10 mouse cellular contexts compared by ENCODE assay signal in the genomic region with DNA sequence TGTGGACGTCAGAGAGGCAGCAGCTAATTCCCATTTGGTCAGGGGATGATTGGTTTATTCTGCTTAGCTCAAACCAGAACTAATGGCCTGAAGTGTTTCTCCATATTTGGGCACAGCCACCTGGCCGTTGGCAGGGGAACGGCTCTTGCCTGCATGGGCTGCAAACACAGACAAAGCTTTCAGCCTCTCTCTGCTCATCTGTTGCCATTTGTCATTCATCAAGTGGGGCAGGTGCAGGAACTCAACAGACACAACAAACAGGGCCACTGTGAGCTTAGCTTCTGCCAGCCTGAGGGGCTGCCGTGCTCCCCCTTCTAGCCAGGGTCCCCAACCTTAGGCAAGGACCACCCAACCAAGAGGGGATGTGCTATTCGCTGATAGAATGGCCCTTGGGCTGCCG. TPM values are rescaled to one million over a fixed set of nuclear protein-coding genes. Genes with fewer than 3 reads are reported as not detected.
DNase-seq lines count a peak whose midpoint lies in the region; ATAC-seq and TF ChIP-seq lines count a peak whose summit lies in the region.
"Had no signal": no experiment of that assay in that cellular context is flagged by ENCODE, and none has a peak within 500 bp of the region (broad histone marks: within the 10 kb centered on the region; RNA-seq: fewer than 3 reads in every experiment).

No protein-coding gene starts in this region.

- H3K79me2 ChIP-seq in C2C12 (ENCODE audit: control insufficient read depth, insufficient read depth), result no peaks in the 10 kb centered on the region

- H3K4me1 ChIP-seq in embryonic facial prominence, embryonic 15.5 days, result peaks cover 14% of the 10 kb centered on the region
- H3K4me1 ChIP-seq in limb, embryonic 15.5 days, result peaks cover 13% of the 10 kb centered on the region; the same call in 1 of the 2 replicates

- peak; percentile 44 for DNase-seq in adrenal gland, postnatal 14 days
- no peak for DNase-seq in adrenal gland, postnatal 4 days (ENCODE audit: low spot score in 2 of 2)
- DNase-seq in heart, postnatal 4 days, result no peak

- WGBS in embryonic facial prominence, embryonic 15.5 days, result 31% methylated on average over 6 of the region's 6 CpGs
- 39% methylated on average over 6 of the region's 6 CpGs for WGBS in limb, embryonic 15.5 days

- H3K9me3 ChIP-seq in embryonic facial prominence, embryonic 15.5 days (replicated peaks), result no peaks in the 10 kb centered on the region
- H3K9me3 ChIP-seq in limb, embryonic 15.5 days, result no peaks in the 10 kb centered on the region

- H3K27me3 ChIP-seq in C2C12 (ENCODE audit: control insufficient read depth, insufficient read depth, insufficient read length), result no peaks in the 10 kb centered on the region
- H3K27me3 ChIP-seq in embryonic facial prominence, embryonic 15.5 days, result no peaks in the 10 kb centered on the region
- H3K27me3 ChIP-seq in limb, embryonic 15.5 days, result no peaks in the 10 kb centered on the region

- no peak overlapping the region for H3K9ac ChIP-seq in embryonic facial prominence, embryonic 15.5 days
- H3K9ac ChIP-seq in limb, embryonic 15.5 days, result no peak overlapping the region

- H3K79me3 ChIP-seq in C2C12 (ENCODE audit: low read depth), result no peaks in the 10 kb centered on the region

- no peak for TF ChIP-seq CTCF in C2C12 (IDR thresholded peaks at IDR 0.05; ENCODE audit: control insufficient read depth, insufficient read depth, insufficient read length)

- no peak overlapping the region for H3K4me2 ChIP-seq in embryonic facial prominence, embryonic 15.5 days (replicated peaks)
- H3K4me2 ChIP-seq in limb, embryonic 15.5 days, result no peak overlapping the region

- no peaks in the 10 kb centered on the region for H3K36me3 ChIP-seq in C2C12 (ENCODE audit: control insufficient read depth, insufficient read depth)
- H3K36me3 ChIP-seq in embryonic facial prominence, embryonic 15.5 days, result no peaks in the 10 kb centered on the region
- H3K36me3 ChIP-seq in limb, embryonic 15.5 days, result no peaks in the 10 kb centered on the region

- no peak overlapping the region for H3ac ChIP-seq in C2C12 (ENCODE audit: control insufficient read depth, insufficient read length, low read depth)

- H3K4me3 ChIP-seq in C2C12 (ENCODE audit: insufficient read depth, poor library complexity, severe bottlenecking), result no peak overlapping the region
- no peak overlapping the region for H3K4me3 ChIP-seq in embryonic facial prominence, embryonic 15.5 days (replicated peaks)
- no peak overlapping the region for H3K4me3 ChIP-seq in limb, embryonic 15.5 days

- peak; percentile 74; the same call in 1 of the 2 replicates for ATAC-seq in embryonic facial prominence, embryonic 15.5 days (ENCODE audit: insufficient number of reproducible peaks, low FRiP score, low TSS enrichment, low read depth)
- peak; percentile 45; the same call in 1 of the 2 replicates for ATAC-seq in limb, embryonic 15.5 days (ENCODE audit: insufficient number of reproducible peaks, low FRiP score, low TSS enrichment, low read depth)
- ATAC-seq in CD4-positive, CD25-positive, alpha-beta regulatory T cell, adult 4 months, result no peak
- no peak for ATAC-seq in inflammation-experienced regulatory T-cells, adult 6 months

- peak overlapping the region; percentile 48 for H3K27ac ChIP-seq in embryonic facial prominence, embryonic 15.5 days (replicated peaks)
- peak overlapping the region; percentile 47; the same call in 1 of the 2 replicates for H3K27ac ChIP-seq in limb, embryonic 15.5 days

TF ChIP-seq in C2C12, 6 proteins besides CTCF, POLR2A, EP300 and RAD21:
- TF ChIP-seq CEBPB (IDR thresholded peaks at IDR 0.05; ENCODE audit: low read depth) (no peak), MYOD1 (IDR thresholded peaks at IDR 0.05; ENCODE audit: control insufficient read depth, insufficient read length, low read depth) (peak; percentile 55)

RNA-seq across cellular contexts. Expression of gene Cpa1, which starts 10.9 kb away (rescaled TPM):
- 0.30 TPM in 1 of 2 replicates, not detected in the other for total RNA-seq in adrenal gland, postnatal 14 days (2021)
- total RNA-seq in adrenal gland, postnatal 4 days (2021), result 100 to 1,000 TPM in 1 of 2 experiments, under 1 TPM in 1; 0.96 to 609 TPM
- not detected for polyA plus RNA-seq in C2C12 (2012; fragmentation: generic; extraction: Trizol)
- 0.98 and 1.2 TPM in 2 replicates for polyA plus RNA-seq in embryonic facial prominence, embryonic 15.5 days (2015; fragmentation: Nextera tagmentation; extraction: Ambion mirVana)
- 1.7 and 1.9 TPM in 2 replicates for polyA plus RNA-seq in limb, embryonic 15.5 days (2015; fragmentation: Nextera tagmentation; extraction: Ambion mirVana)
- not detected for polyA plus RNA-seq in CD4-positive, CD25-positive, alpha-beta regulatory T cell, adult 4 months (2017; shearing (Covaris generic))
- not detected for polyA plus RNA-seq in inflammation-experienced regulatory T-cells, adult 6 months (2017; shearing (Covaris generic))
- total RNA-seq in heart, postnatal 4 days (2021), result 1 to 10 TPM; 3.4 to 3.7 TPM
- polyA plus RNA-seq: frontal cortex, adult 2 months had no signal

RNA-seq across cellular contexts. Expression of gene Cpa5, which starts 17.3 kb away (rescaled TPM):
- total RNA-seq in adrenal gland, postnatal 14 days (2021), result not detected in 2 replicates
- total RNA-seq in adrenal gland, postnatal 4 days (2021), result not detected
- polyA plus RNA-seq in C2C12 (2012; fragmentation: generic; extraction: Trizol), result not detected
- polyA plus RNA-seq in embryonic facial prominence, embryonic 15.5 days (2015; fragmentation: Nextera tagmentation; extraction: Ambion mirVana), result 0.43 and 1.3 TPM in 2 replicates
- 0.27 and 0.83 TPM in 2 replicates for polyA plus RNA-seq in limb, embryonic 15.5 days (2015; fragmentation: Nextera tagmentation; extraction: Ambion mirVana)
- polyA plus RNA-seq in CD4-positive, CD25-positive, alpha-beta regulatory T cell, adult 4 months (2017; shearing (Covaris generic)), result not detected
- not detected for polyA plus RNA-seq in inflammation-experienced regulatory T-cells, adult 6 months (2017; shearing (Covaris generic))
- under 1 TPM; 0.20 to 0.38 TPM for total RNA-seq in heart, postnatal 4 days (2021)
- polyA plus RNA-seq: frontal cortex, adult 2 months; large intestine, adult 2 months had no signal

RNA-seq across cellular contexts. Expression of gene Cpa4, which starts 60.0 kb away (rescaled TPM):
- total RNA-seq in adrenal gland, postnatal 14 days (2021), result 1.7 and 2.1 TPM in 2 replicates
- 1 to 10 TPM; 2.9 to 3.2 TPM for total RNA-seq in adrenal gland, postnatal 4 days (2021)
- not detected for polyA plus RNA-seq in C2C12 (2012; fragmentation: generic; extraction: Trizol)
- 5.1 and 6.3 TPM in 2 replicates for polyA plus RNA-seq in embryonic facial prominence, embryonic 15.5 days (2015; fragmentation: Nextera tagmentation; extraction: Ambion mirVana)
- polyA plus RNA-seq in limb, embryonic 15.5 days (2015; fragmentation: Nextera tagmentation; extraction: Ambion mirVana), result 5.2 and 6.3 TPM in 2 replicates
- polyA plus RNA-seq in CD4-positive, CD25-positive, alpha-beta regulatory T cell, adult 4 months (2017; shearing (Covaris generic)), result not detected
- polyA plus RNA-seq in inflammation-experienced regulatory T-cells, adult 6 months (2017; shearing (Covaris generic)), result not detected
- under 1 TPM; 0.16 to 0.19 TPM for total RNA-seq in heart, postnatal 4 days (2021)
- polyA plus RNA-seq: large intestine, adult 2 months had no signal

Comparison
In these comparisons a context has a peak if more than half of its experiments do, and no peak if none do; other contexts are left out.
1. ATAC-seq: peak in embryonic facial prominence, embryonic 15.5 days (single experiment) and limb, embryonic 15.5 days (single experiment); none in CD4-positive, CD25-positive, alpha-beta regulatory T cell, adult 4 months (single experiment) and inflammation-experienced regulatory T-cells, adult 6 months (single experiment).